Mouse (Mus musculus) brain, embryonic 18.5 days (tissue): ENCODE data around the gene Gm49673.
"Not testable (repeated sequence)": the region's sequence is repeated elsewhere in the genome, so short reads cannot be mapped to it uniquely, and the experiment has no call there.

Source experiments
- DNase-seq: peaks from one replicate; pipeline ENCODE4 v3.0.0-alpha.2; 2012; ENCODE audit warnings: low read depth, low spot score

Gm49673 gene

DNA sequence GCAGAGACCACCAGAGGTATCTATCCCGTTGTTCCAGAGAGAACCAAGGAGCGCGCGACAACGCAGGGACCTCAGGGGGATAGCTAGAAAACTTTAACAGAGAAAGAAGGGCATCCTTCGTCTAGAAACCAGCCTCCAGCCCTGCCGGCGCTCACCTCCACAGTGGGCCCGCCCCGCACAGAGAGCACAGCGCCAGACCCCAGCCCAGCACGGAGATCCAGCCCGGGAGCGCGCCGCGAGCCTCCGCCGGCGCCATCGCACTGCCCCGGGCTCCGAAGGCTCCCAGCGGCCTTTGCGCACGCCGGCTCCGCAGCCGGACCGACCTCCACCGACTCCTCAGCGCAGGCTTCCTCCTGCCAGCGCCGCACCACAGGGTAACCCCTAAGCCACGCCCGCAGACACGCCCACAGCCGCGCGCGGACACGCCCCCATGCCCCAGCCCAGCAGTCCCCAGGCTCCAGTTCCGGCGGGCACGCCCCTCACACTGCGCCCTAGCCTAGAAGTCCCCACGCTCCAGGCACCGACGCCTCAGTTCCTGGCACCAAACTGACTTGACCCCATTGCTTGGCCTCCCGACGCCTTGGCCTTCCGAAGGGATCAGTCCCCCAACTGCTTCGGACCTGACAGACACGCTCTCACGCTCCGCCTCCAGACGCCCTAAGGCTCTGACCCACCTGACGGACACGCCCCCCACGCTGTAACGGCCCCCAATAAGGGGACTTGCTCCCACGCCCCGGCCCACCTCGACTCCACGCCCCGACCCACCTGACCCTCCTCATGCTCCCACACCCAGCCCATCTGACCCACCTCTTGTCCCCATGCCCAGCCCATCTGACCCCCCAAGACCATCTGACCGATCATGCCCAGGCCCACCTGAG is at the start of gene Gm49673, which contains the start of gene Rnaset2a:
Gm49673 (minus strand) TSS at position 350 of the 878 bp plus-strand sequence.
Rnaset2a (minus strand) TSS at position 659 of the 878 bp plus-strand sequence.
- DNase-seq, result not testable (repeated sequence)

DNA sequence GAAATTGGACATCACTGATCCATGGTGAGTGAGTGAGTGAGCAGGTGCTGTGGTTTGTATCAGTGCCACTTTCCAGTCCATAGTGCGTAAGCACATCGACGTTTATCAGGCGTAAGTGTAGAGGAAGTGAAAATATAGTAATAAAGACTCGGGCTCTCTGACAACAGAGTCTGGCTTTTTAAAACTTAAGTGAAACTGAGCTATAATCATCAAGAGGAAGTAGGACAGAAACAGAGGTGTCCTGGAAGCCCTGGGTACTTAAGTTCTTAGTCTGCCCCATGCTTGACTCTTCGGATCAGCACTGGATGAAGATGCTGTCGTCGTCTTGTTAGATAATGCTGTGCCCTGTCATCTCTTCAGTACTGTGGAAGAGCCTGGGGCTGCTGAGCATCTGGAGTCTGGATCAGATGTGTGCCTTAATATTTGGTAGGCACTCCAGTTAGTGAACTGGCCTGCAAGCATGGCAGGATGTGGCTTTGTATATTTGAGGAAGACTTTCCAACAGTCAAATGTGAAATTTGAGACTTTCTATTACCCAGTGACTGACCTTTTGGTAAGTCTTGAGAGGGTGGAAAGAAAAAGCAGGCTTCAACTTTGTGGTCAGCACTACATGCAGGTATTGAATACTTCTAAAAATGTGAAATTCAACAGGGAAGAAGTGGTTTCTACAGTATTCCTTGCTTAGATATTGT is 48.2 kb upstream of the Gm49673 start:
- no peak for DNase-seq

DNA sequence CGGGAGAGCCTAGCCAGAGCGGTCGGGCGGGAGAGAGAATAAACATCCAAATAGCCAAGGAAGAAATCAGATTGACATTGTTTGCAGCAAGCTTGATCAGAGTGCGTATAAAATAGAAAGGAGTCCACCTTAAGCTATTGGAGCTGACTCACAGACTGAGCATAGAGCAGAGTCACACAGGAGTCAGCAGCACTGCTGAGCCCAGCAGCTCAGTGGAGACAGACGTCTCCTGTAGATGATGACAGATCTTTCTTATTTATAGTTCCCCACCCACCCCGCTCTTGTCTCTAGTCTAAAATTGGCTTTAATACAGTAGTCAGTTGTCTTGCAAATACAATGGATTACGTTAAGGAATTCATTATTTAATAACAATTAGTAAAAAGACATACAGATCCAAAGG is 46.1 kb upstream of the Gm49673 start:
- no peak for DNase-seq

DNA sequence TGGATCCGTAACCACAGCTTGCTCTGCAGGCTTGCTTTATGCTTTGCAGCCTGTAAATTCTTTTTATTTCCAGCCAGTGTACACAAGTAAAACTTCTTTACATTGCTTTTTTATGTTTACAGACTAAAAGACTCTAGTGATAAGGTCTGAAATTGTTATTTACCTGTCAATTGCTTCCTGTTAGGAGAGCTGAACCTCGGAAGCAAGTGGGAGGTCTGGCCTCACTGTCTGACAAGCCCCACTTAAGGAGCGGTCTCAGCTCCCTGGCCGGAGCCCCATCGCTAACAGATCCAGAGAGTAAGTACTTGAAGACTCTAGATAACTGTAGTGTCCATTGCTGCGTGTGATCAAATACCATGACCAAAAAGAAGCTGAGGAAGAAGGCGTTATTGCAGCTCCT is 36.6 kb upstream of the Gm49673 start:
- no peak for DNase-seq

DNA sequence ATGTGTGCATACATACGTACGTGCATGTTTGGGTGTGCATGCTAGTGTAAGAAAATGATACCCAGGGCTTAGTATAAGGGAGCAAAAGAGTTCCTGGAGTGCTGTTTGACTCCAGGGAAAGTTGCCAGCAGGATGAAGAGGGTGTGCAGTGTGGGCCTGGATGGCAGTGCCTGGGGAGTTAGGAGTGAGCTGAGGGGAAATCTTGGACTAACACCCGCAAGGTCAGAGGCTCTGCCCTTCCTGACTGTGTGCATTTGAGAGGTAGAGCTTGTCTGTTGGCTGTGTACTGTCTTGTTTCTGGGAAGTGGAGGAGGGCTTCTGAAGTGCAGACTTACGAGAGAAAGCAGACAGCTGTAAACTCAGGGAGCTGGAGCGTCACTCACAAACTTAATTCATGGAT is 36.2 kb upstream of the Gm49673 start:
- DNase-seq, result no peak

DNA sequence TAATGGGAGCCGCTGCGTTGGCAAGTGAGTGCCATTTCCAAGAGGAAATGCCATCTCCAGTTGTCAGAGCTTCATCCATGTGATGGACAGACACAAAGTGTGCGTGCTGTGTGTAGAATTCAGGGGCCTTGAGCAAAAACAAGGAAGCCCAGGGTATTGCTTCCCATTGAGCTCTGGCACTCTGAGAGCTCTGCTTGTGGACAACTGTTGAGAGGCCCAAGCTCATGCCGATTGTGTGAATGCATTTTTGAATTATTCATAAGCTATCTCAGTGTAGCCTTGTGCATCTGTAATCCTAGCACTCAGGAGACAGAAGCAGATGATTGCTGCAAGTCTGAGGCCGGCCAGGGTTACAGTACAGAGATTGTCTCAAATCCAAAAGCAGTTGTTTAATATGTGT is 29.5 kb upstream of the Gm49673 start:
- no peak for DNase-seq

DNA sequence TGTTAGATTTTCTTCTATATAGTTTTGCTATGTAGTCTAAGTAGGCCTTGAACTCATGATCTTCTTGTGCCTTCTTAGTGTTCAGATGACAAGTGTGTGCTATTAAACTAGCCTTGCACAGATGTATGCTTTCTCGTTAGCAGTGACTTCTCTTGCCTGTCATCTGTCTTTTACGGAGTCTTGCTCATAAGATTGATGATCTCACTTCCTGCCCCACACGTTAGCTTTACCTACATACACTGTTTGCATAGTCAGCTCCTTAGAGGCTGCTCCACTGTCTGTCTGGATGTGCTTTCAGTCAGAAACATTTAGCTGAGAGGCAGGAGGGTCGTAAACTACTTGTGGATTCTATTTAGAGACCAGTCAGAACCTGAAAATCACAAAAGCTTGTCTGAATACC is 23.5 kb upstream of the Gm49673 start:
- no peak for DNase-seq

DNA sequence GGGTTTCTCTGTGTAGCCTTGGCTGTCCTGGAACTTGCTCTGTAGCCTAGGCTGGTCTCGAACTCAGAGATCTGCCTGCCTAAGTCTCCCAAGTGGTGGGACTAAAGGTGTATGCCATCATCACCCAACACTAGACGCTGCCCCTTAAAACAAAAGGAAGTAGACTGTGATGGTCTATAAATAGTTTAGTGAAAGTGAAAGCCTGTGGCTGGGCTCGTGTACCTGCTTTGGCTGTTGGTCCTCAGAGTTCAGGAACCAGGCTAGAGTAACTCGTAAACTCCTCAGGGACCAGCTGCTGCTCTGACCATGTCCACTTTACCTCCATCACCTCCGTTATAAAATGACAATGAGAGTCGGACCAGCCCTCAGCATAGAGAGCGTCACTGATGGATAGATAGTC is 22.7 kb upstream of the Gm49673 start:
- no peak for DNase-seq

DNA sequence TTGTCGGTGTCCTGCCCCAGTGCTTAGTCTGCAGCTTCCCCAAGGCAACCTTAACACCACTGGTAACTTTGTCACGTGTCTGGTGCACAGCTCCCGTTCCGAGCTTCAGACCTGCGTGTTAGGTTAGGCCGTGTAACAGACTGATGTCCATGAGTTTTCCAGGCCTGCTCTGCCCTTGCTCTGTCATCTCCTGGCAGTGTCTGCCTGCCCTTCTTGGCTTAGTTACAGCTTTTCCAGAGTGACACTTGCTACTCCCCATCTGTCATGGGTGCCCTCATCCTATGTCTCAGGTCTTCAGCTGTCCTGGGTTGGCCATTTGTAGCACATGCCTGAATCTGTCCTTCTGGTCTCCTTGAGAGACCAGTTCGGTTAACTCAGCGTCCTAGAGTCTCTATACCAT is 19.8 kb upstream of the Gm49673 start:
- not testable (repeated sequence) for DNase-seq

DNA sequence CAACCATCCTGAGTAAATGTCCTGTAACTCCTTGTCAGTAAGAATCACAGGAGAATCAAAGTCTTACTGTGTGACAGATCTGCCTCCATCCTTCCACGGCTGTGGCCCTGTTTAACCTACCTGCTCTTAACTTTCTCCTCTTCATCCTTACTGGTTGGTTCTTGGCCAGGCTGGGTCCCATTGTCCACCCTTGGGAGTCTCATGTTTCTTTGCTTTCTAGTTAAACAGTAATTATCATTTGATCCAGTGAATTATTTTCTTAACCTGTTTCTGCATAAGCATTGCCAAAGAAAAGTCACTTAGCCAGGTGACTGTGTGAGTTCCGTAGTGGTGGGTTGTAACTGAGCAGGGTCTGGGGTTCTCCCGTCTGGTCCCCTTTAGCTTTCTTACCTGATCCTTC is 18.9 kb upstream of the Gm49673 start:
- DNase-seq, result not testable (repeated sequence)

DNA sequence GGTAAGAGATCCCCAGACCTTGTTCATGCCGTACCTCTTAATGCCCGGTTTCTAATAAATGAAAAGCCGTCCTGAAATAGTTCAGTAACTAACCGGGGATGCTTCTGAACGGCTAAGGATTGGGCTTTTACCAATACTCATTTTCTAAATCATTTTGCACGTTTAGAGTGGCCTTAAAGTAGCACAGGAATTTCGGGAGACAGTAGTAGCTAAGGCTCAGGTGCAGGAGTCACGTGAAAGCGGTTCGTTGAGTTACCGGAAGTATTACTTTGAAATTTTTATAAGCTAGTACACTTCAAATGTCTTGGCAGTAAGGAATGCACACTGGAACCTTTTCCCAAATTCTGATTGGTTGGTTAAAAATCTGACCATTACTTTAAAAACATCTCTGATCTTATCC is 18.4 kb upstream of the Gm49673 start:
- not testable (repeated sequence) for DNase-seq

DNA sequence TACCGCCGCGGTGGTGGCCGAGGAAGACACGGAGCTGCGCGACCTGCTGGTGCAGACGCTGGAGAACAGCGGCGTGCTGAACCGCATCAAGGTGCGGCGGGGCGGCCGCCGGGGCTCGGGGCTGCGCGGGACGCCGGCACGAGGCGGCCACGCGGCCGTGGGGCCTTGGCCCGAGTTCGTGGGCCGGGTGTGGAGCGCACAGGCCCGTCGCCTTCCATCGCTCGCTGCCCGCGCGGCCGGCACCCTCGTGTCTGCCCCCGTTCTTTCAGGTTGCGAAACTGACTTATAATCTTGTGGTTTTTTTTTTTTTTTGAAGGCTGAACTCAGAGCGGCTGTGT is 18.0 kb upstream of the Gm49673 start:
- DNase-seq, result not testable (repeated sequence)

DNA sequence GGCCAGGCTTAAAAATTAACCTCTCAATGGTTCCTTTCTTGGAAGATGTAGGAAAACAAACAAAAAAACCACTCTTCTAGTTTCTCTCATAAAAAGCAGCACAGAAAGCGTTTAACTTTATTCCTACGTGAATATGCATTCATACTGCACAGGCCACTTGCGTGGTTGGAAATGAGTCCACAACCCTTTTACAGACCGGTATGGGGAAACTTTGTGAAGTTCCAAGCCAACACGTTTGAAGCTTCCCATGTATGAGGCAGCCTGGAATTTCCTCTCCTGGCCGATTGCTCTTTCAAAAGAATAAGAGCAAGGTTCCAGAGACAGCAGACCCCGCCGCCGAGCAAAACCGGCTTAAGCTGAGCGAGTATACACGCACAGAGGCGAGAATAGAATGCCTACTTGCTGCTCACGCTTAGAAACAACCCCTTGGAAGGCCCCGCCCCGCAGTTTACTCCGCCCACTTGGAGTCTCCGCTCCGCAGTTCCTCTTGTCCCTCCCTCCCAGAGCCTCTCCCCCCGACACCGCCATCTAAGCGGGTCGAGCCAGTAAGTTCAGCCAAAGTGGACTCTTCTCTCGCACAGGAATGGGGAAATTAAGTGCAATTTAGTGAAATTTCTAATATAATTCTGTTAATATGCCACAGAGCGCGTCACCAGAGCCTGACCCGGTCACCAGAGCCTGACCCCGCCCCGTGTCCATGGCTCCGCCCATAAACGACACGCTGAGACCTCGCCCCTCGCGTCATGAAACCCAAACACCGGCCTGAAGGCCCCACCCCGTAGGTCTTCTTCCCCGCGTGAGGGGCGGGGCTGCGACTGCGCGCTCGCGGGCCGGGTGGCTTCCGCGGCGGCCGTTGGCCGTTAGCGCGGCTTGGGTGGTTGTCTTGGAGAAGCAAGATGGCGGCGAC is 17.4 kb upstream of the Gm49673 start, which contains the start of gene Fgfr1op:
Fgfr1op (plus strand) TSS at position 801 of the 907 bp plus-strand sequence.
- DNase-seq, result not testable (repeated sequence)

DNA sequence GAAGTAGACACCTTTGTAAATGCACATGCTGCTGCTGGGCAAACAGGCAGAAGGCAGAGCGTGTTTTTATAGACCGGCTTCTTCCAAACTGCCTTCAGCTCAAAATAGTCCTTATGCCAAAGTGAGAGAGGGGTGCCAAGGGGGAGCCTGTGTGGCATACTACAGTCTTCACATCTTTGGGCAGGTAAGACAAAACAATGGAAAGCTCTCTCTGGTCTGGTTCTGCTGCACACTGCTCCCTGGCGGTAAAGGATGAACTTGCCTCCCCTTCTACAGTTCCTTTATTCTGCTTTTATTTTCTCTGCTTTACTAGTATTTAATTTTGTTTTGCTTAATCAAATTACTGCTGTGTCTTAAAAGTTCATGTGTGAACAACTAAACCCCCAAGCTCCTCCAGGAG is 13.4 kb upstream of the Gm49673 start:
- DNase-seq, result not testable (repeated sequence)

DNA sequence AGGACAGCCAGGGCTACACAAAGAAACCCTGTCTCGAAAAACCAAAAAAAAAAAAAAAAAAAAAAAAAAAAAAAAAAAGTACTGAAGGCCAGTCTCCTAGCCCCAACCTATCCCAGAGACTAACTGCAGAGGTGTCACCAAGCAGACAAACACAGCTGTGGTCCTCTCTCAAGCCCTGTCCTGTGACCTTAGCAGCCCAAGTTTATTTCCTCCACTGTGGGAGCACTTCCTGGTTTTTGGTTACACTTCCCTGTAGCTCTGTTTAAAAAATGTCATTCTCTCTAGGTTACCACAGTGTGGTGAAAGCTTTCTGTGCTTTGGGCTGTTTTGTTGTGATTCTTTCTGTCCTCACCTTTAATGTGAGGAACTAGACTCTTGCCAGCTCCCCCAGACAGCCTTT is 11.0 kb upstream of the Gm49673 start:
- not testable (repeated sequence) for DNase-seq

DNA sequence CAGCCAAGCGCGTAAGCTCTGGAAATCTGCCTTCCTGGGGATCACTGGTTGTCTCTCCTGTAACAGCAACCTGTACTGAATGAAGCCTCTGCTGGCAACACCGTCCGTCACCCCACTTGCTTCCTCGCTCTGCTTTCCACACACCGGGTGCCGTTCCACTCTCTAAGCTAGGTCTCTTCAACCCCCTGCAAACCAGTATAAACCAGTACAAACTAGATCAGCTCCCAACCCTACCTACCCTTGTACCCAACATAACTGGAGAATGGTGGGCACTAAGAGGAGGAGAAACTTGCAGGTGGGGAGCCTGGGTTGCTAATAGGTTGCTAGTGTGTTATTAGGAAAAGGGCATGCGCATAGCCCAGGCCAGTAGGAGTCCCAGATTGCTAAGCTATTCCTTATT is 8.4 kb upstream of the Gm49673 start:
- DNase-seq, result not testable (repeated sequence)

DNA sequence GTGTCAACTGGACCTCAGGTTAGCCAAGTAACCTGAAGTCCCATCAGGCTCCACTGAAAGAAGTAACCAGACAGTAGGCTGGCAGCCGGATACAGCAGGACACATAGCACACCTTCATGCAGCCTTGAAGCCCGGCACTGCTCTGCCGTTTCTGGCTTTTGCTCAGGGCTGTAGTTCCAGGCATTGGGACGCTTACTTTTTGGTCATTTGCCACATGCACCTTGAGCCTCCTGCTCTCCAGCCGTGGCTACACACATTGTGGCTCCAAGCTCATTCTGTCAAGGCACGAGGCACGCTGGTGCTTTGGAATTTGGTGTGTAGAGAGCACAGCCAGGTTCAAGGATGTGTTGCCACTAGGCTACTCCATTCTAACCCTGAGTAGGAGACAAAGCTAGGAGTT is 7.4 kb upstream of the Gm49673 start:
- not testable (repeated sequence) for DNase-seq

DNA sequence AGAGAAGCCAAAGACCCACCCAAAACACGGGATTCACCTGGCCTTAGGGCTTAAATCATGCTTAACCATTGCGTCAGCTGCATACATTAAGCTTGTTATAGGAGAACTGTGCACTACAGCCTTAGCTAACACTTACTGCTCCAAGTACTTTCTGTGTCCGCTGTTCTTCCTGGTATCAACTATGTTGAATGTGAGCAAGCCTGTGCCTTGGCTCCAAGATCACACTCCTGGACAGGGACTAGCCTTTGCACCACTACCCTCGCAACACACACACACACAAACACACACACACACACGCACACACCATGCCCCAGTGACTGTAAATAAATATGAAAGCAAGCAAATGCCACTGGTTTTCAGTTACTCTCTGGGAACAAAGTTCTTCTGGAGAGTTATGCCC is 657 bp downstream of the Gm49673 start:
- not testable (repeated sequence) for DNase-seq

DNA sequence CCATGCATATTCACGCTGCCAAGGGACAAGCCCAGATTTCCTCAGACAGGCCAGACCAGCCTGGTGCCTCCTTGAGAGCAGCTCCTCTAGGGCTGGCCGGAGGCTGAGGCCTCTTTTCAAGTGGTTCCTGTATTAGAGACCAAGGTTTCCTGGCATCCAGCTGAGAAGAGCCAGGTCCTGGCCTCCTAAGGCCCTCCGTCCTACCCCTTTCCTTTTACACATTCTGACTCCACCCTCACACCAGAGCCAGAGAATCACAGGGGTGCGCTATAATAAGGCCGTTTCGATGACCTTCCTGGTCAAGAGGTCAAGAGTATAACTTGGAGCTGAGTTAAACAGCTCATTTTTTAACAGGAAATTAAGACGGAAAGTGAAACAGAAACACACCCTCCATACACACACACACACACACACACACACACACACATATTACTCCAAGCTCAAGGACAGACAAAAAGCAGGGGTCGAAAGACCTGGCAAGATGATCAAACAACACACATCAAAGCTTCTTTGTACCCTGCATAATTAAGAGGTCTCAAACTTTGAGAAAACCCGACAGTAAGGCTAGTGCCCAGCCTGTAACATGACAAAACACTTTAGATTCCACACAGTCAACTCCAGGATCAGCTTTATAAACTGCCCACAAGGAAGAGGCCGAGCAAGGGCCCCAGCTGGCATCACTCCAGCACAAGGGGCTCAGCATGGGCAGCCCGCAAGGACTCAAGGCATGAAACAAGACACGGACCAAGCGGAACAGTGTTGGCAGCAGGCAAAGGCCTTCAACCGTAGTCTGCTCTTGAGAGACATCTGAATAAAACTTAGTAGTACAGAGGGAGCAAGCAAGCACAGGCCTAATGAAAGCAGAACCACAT is 3.5 kb downstream of the Gm49673 start:
- DNase-seq, result not testable (repeated sequence)

DNA sequence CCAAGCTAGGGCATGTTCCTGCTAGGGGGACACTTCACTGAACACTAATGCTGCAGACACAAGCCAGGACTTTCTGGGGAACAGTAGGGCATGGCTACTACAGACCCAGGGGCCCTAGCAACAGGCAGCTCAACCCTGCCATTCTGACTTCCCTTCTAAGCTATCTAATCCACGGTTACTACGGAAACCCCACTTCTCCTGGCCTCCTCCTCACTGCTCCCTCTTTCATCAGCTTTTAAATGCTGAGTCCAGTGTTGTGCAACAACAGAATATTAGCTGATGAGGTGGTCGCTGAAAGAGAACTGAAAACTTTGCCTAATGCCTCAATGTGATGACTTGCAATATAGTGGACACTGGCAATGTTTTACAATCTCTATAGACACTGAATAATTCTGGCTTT is 7.4 kb downstream of the Gm49673 start:
- DNase-seq, result not testable (repeated sequence)

DNA sequence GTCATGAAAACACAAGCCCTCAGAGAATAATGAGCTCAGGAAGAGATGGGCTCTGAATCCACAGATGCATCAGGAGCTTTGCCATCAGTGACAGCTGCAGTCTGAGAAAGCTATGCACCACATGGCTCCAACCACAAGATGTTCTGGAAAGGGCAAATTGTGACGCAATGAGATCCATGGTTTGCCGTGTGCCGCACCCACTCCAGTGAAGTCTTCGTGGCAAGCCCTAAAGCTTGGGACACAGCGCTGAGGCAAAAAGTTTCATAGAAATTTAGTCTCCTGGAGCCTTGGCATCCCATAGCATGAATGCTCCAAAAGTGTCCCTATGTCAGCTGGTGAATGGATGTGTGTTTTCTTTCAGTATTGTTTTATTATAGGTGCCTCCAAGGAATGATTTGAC is 9.5 kb downstream of the Gm49673 start:
- not testable (repeated sequence) for DNase-seq
